Mouse (Mus musculus): ENCODE results near the gene Gp1ba. TPM values are rescaled to one million over a fixed set of nuclear protein-coding genes. Genes with fewer than 3 reads are reported as not detected.

Gp1ba gene
- total RNA-seq (2015; ENCODE audit: low replicate concordance) (2.5 and 8.0 TPM in 2 replicates), total RNA-seq (2017; ENCODE audit: low replicate concordance) (1.1 TPM in 1 of 2 replicates, not detected in the other)

GRCm38 (mm10) chr11:70638714-70639278 lies at the start of gene Gp1ba:
Gene Gp1ba, plus strand, starts transcription at chr11:70639122.
- ATAC-seq (replicated peaks; ENCODE audit: low FRiP score, poor library complexity, severe bottlenecking), result peak; percentile 90

DNA sequence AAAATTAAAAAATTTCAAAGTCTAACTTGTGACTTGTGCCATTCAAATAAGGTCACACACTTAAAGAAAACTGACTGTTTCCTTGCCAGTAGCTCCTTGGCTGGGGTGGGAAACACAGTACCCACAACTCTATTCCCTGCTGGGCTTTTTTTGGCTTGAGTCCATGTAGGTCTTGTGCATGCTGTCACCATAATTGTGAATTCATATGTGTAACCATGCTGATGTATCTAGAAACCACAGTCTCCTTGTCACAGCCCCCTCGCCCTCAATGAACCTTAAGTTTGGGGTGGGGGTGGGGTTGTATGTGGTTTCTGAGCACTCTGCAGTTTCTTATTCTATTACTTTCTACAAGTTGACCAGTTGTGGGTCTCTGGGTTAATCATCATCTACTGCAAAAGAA lies 47.2 kb upstream of the Gp1ba start:
- ATAC-seq (replicated peaks; ENCODE audit: low FRiP score, poor library complexity, severe bottlenecking), result no peak

GRCm38 (mm10) chr11:70594253-70594989 lies 44.5 kb upstream of the Gp1ba start:
- ATAC-seq (replicated peaks; ENCODE audit: low FRiP score, poor library complexity, severe bottlenecking), result no peak

DNA sequence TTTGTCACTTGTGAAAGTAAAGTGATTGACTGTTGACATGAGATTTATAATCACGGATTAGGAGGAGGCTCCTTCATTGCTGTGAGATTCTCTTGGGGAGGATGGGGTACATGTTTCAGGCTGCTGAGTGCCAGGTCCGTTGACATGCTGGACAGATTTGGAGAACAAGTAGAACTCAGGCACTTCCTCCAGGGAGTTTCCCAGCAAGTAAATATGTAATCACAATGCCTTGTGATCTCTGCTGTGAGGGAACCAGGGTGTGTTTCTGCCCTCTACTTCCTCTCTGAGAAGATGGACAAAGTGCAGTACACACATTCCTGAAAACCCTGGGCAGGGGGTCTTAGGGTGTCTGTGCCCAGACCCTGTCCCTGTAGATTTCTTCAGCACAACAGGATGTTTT lies 43.3 kb upstream of the Gp1ba start:
- ATAC-seq (replicated peaks; ENCODE audit: low FRiP score, poor library complexity, severe bottlenecking), result no peak

DNA sequence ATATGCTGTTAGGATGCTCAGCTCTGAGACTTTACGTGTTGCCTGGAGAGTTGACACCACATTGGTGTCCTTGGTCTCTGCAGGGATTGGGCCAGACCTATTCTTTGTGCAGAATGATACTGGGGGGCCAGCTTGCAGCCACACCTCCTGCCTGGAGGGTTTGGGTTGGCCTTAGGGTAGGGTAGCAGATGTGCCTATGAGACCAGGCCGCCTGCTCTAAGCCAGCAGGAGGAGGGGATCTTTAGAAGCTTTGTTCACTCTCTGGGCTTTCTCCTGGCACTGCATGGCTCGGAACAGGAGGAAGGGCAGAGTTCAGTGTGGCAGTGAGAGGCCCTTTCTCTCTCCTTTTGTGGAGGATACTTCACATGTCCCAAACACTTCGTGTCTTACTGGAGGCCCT lies 42.8 kb upstream of the Gp1ba start:
- ATAC-seq (replicated peaks; ENCODE audit: low FRiP score, poor library complexity, severe bottlenecking), result no peak

DNA sequence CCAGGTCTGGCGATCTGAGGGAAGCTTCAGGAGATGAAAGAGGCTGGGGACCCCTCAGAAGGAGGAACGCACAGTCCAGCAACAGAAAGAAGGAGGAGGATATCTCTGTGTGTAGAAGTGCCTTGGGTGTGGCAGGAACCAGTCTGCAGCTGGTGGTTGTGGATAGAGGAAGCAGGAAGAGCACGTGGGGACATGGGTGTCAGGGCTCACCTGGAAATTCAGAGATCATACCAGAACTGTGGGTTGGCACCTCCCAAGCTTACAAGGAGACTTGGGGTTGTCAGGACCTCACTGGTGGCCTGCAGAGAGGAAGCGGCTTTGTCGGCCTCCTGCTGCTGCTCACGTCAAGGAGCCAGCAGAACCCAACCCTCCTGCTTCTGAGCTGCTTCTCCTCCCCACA lies 41.6 kb upstream of the Gp1ba start:
- ATAC-seq (replicated peaks; ENCODE audit: low FRiP score, poor library complexity, severe bottlenecking), result no peak

DNA sequence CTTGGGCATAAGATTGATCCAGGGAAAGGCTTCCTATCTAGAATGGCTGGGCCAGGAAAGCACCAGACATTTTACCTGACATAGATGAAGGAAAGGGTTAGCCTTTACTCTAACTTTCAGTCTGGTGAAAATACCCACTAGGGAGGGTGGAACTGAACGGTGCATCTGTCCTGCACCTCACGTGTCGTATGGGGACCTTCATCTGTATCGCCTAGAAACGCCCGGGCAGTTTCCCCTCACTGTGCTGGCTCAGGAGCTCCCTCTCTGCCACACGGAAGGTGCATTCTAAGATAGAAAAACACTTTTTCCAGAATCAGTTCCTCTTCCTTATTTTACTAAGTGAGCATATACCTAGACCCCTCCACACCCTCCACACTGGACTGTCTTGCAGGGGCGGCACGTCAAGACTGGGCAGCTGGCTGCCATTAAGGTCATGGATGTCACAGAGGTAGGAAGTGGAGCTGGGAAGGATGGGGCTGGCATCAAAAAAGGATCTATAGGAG lies 40.4 kb upstream of the Gp1ba start:
- no peak for ATAC-seq (replicated peaks; ENCODE audit: low FRiP score, poor library complexity, severe bottlenecking)

- ATAC-seq (replicated peaks; ENCODE audit: low FRiP score, poor library complexity, severe bottlenecking), result peak; percentile 56; the same call in 1 of the 2 replicates
Measured at GRCm38 (mm10) chr11:70605024-70605566, 33.8 kb upstream of the Gp1ba start.

DNA sequence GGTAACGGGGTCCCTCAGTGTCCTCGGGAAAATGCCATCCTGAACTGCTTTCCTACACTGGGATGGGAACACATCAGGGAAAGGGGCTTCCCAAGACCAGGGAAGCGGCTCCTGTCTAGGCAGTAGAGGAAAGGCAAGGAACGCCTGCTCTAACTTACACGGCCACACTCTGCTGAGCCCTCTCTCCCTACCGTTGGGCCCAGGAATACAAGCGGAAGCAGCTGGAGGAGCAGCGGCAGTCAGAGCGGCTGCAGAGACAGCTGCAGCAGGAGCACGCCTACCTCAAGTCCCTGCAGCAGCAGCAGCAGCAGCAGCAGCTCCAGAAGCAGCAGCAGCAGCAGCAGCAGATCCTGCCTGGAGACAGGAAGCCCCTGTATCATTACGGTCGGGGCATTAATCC lies 32.2 kb upstream of the Gp1ba start:
- ATAC-seq (replicated peaks; ENCODE audit: low FRiP score, poor library complexity, severe bottlenecking), result no peak

DNA sequence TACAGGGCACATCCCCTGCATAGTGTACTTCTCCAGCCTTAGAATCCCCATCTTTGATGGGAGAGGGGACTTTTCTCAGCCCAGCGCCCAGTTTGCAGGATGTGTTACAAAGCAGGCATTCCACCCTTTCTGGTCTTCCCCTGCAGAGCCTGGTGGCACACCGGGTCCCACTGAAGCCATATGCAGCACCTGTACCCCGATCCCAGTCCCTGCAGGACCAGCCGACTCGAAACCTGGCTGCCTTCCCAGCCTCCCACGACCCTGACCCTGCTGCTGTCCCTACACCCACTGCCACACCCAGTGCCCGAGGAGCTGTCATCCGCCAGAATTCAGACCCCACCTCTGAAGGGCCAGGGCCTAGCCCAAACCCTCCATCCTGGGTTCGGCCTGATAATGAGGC lies 31.3 kb upstream of the Gp1ba start:
- no peak for ATAC-seq (replicated peaks; ENCODE audit: low FRiP score, poor library complexity, severe bottlenecking)

- no peak for ATAC-seq (replicated peaks; ENCODE audit: low FRiP score, poor library complexity, severe bottlenecking)
Measured at GRCm38 (mm10) chr11:70608381-70609066, 30.4 kb upstream of the Gp1ba start.

- no peak for ATAC-seq (replicated peaks; ENCODE audit: low FRiP score, poor library complexity, severe bottlenecking)
Measured at GRCm38 (mm10) chr11:70610752-70611151, 28.2 kb upstream of the Gp1ba start.

DNA sequence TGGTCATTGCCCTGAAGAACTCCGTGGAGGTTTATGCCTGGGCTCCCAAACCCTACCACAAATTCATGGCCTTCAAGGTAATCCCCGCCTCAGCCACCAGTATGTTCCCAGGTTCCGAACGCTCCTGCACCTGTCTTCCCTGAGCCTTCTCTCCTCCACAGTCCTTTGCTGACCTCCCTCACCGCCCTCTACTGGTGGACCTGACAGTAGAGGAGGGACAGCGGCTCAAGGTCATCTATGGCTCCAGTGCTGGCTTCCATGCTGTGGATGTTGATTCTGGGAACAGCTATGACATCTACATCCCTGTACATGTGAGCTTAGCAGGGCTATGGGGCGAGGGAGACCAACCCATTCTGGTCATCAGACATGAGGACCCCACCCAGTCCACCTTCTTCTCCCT lies 26.4 kb upstream of the Gp1ba start:
- ATAC-seq (replicated peaks; ENCODE audit: low FRiP score, poor library complexity, severe bottlenecking), result no peak

- ATAC-seq (replicated peaks; ENCODE audit: low FRiP score, poor library complexity, severe bottlenecking), result peak; percentile 89
Measured at GRCm38 (mm10) chr11:70615074-70615473, 23.8 kb upstream of the Gp1ba start.

GRCm38 (mm10) chr11:70615516-70616093 lies 23.3 kb upstream of the Gp1ba start, which contains the start of gene 4930544D05Rik:
Gene 4930544D05Rik, plus strand, starts transcription at chr11:70615848.
- ATAC-seq (replicated peaks; ENCODE audit: low FRiP score, poor library complexity, severe bottlenecking), result no peak

DNA sequence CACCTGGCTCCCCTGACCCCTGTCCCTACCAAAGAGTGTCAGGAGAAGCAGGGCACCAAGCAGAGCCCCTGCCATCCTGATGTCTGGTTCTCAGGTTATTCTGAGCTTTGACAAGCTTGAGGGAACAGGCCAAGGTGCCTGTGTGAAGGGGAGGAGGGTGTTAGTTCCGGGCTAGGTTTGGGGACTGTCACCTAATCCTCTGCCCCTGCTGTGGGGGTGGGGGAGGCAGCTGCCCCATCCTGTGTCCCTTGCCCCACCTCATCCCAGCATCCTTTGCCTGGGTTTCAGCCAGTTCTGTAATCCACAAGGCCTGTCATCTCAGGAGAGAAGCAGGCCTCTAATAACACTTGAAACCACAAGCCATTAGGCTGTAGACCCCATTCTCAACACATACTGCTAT lies 19.8 kb upstream of the Gp1ba start, which contains the start of gene Chrne:
Gene Chrne (minus strand): TSS at position 116 of the 400 bp plus-strand sequence.
- ATAC-seq (replicated peaks; ENCODE audit: low FRiP score, poor library complexity, severe bottlenecking), result no peak

GRCm38 (mm10) chr11:70621972-70622814 lies 16.7 kb upstream of the Gp1ba start:
- no peak for ATAC-seq (replicated peaks; ENCODE audit: low FRiP score, poor library complexity, severe bottlenecking)

- no peak for ATAC-seq (replicated peaks; ENCODE audit: low FRiP score, poor library complexity, severe bottlenecking)
Measured at GRCm38 (mm10) chr11:70623053-70623742, 15.7 kb upstream of the Gp1ba start.
